Mouse (Mus musculus): ENCODE measurements around the gene Six5. TPM values are rescaled to one million over a fixed set of nuclear protein-coding genes. Genes with fewer than 3 reads are reported as not detected.
A peak's percentile ranks its signal among the peaks of the same experiment; 100 is the strongest.

Six5 gene
- total RNA-seq, 2 experiments from 2014 or later = 1.6 to 8.1 TPM

- peak; percentile 8 for ATAC-seq (replicated peaks; ENCODE audit: poor library complexity, severe bottlenecking)
Observed at GRCm38 (mm10) chr7:19094826-19095750, 694 bp downstream of the Six5 start.

GRCm38 (mm10) chr7:19095751-19096110 lies 1.3 kb downstream of the Six5 start:
- peak; percentile 28; the same call in 1 of the 2 replicates for ATAC-seq (replicated peaks; ENCODE audit: poor library complexity, severe bottlenecking)

GRCm38 (mm10) chr7:19096421-19096976 lies 2.1 kb downstream of the Six5 start:
- no peak for ATAC-seq (replicated peaks; ENCODE audit: poor library complexity, severe bottlenecking)

GRCm38 (mm10) chr7:19097217-19097616 lies 2.8 kb downstream of the Six5 start:
- ATAC-seq (replicated peaks; ENCODE audit: poor library complexity, severe bottlenecking) = no peak

- no peak for ATAC-seq (replicated peaks; ENCODE audit: poor library complexity, severe bottlenecking)
Observed at GRCm38 (mm10) chr7:19097863-19098262, 3.5 kb downstream of the Six5 start.

GRCm38 (mm10) chr7:19098811-19099210 lies 4.4 kb downstream of the Six5 start:
- no peak for ATAC-seq (replicated peaks; ENCODE audit: poor library complexity, severe bottlenecking)

- no peak for ATAC-seq (replicated peaks; ENCODE audit: poor library complexity, severe bottlenecking)
Observed at GRCm38 (mm10) chr7:19100290-19100689, 5.9 kb downstream of the Six5 start.

GRCm38 (mm10) chr7:19103741-19104140 lies 9.3 kb downstream of the Six5 start:
- ATAC-seq (replicated peaks; ENCODE audit: poor library complexity, severe bottlenecking) = peak; percentile 40; the same call in 1 of the 2 replicates

GRCm38 (mm10) chr7:19104486-19104885 lies 10.1 kb downstream of the Six5 start:
- no peak for ATAC-seq (replicated peaks; ENCODE audit: poor library complexity, severe bottlenecking)

- no peak for ATAC-seq (replicated peaks; ENCODE audit: poor library complexity, severe bottlenecking)
Observed at GRCm38 (mm10) chr7:19107436-19107835, 13.0 kb downstream of the Six5 start.

GRCm38 (mm10) chr7:19109565-19109964 lies 15.2 kb downstream of the Six5 start:
- ATAC-seq (replicated peaks; ENCODE audit: poor library complexity, severe bottlenecking) = no peak; the same call in 1 of the 2 replicates

GRCm38 (mm10) chr7:19118028-19118771 lies 23.8 kb downstream of the Six5 start, which contains the start of gene Gm4969:
TSS of gene Gm4969 (minus strand) at chr7:19118368.
- ATAC-seq (replicated peaks; ENCODE audit: poor library complexity, severe bottlenecking) = peak; percentile 21

- ATAC-seq (replicated peaks; ENCODE audit: poor library complexity, severe bottlenecking) = no peak
Observed at GRCm38 (mm10) chr7:19119083-19119482, 24.7 kb downstream of the Six5 start.

GRCm38 (mm10) chr7:19119631-19120429 lies 25.4 kb downstream of the Six5 start, which contains the start of gene Fbxo46:
TSS of gene Fbxo46 (plus strand) at chr7:19119859.
- peak; percentile 99 for ATAC-seq (replicated peaks; ENCODE audit: poor library complexity, severe bottlenecking)

GRCm38 (mm10) chr7:19121686-19122085 lies 27.3 kb downstream of the Six5 start:
- ATAC-seq (replicated peaks; ENCODE audit: poor library complexity, severe bottlenecking) = no peak

GRCm38 (mm10) chr7:19124713-19125112 lies 30.3 kb downstream of the Six5 start:
- no peak for ATAC-seq (replicated peaks; ENCODE audit: poor library complexity, severe bottlenecking)

GRCm38 (mm10) chr7:19127744-19128143 lies 33.4 kb downstream of the Six5 start:
- ATAC-seq (replicated peaks; ENCODE audit: poor library complexity, severe bottlenecking) = no peak

GRCm38 (mm10) chr7:19129396-19129795 lies 35.0 kb downstream of the Six5 start:
- no peak for ATAC-seq (replicated peaks; ENCODE audit: poor library complexity, severe bottlenecking)

- peak; percentile 15; the same call in 1 of the 2 replicates for ATAC-seq (replicated peaks; ENCODE audit: poor library complexity, severe bottlenecking)
Observed at GRCm38 (mm10) chr7:19130657-19131056, 36.3 kb downstream of the Six5 start.

GRCm38 (mm10) chr7:19131324-19131848 lies 37.0 kb downstream of the Six5 start:
- peak; percentile 98 for ATAC-seq (replicated peaks; ENCODE audit: poor library complexity, severe bottlenecking)

Measured in granulocyte monocyte progenitor cell, adult 5-6 weeks (primary cell).